Mouse (Mus musculus): Measurements from ENCODE around the gene Traf1.

GRCm38 (mm10) chr2:34954344-34954743 lies 7.2 kb downstream of the Traf1 start:
- TF ChIP-seq CTCF (IDR thresholded peaks at IDR 0.05; ENCODE audit: extremely low read depth, insufficient read depth, low read length), result no peak
- no peak for TF ChIP-seq POLR2A (IDR thresholded peaks at IDR 0.05; ENCODE audit: extremely low read depth, insufficient read depth, low read length)

All from cortical plate, adult 2 months (tissue).